Mouse (Mus musculus) stomach, embryonic 14.5 days (tissue): Measurements from ENCODE around the gene Usp51. TPM values are rescaled to one million over a fixed set of nuclear protein-coding genes. Genes with fewer than 3 reads are reported as not detected.
"Not testable (repeated sequence)": the region's sequence is repeated elsewhere in the genome, so short reads cannot be mapped to it uniquely, and the experiment has no call there.

Experiments
- ATAC-seq: fragments of 200-750 bp; cut with Nextera tagmentation; 2 replicates; pipeline ENCODE4 v1.8.0; 2017; ENCODE audit warnings: low read depth, moderate TSS enrichment; ENCODE audit not compliant: insufficient number of reproducible peaks, insufficient read depth, low FRiP score
- H3K27ac ChIP-seq: fragments of 300-500 bp; sonication (generic); 2 replicates; pipeline ENCODE4 v1.5.1; 2014; ENCODE audit warnings: mild to moderate bottlenecking, low read length, moderate library complexity, mixed read lengths
- H3K27me3 ChIP-seq: fragments of 300-500 bp; sonication (generic); 2 replicates; pipeline ENCODE4 v1.6.1; 2014; ENCODE audit warnings: low read length, control low read depth, mixed read lengths; ENCODE audit not compliant: control insufficient read depth, insufficient read depth
- H3K36me3 ChIP-seq: fragments of 300-500 bp; sonication (generic); 2 replicates; pipeline ENCODE4 v1.6.1; 2014; ENCODE audit warnings: mild to moderate bottlenecking, control low read depth, low read length, moderate library complexity, mixed read lengths; ENCODE audit not compliant: control insufficient read depth, insufficient read depth
- H3K4me1 ChIP-seq: fragments of 300-500 bp; sonication (generic); 2 replicates; pipeline ENCODE4 v1.6.1; 2014; ENCODE audit warnings: low read length, control low read depth, mixed read lengths; ENCODE audit not compliant: control insufficient read depth, insufficient read depth
- H3K4me2 ChIP-seq: fragments of 300-500 bp; sonication (generic); replicated peaks from 2 replicates; pipeline ENCODE4 v1.6.1; 2014; ENCODE audit warnings: low read depth, low read length, control low read depth
- H3K4me3 ChIP-seq: fragments of 300-500 bp; sonication (generic); 2 replicates; pipeline ENCODE4 v1.5.1; 2014; ENCODE audit warnings: low read depth, low read length, control low read depth
- H3K9ac ChIP-seq: fragments of 300-500 bp; sonication (generic); replicated peaks from 2 replicates; pipeline ENCODE4 v1.6.1; 2014; ENCODE audit warnings: low read depth, mild to moderate bottlenecking, control low read depth, low read length, moderate library complexity, mixed read lengths
- H3K9me3 ChIP-seq: fragments of 300-500 bp; sonication (generic); 2 replicates; pipeline ENCODE4 v1.6.1; 2016; ENCODE audit warnings: low read depth, low read length, control low read depth; ENCODE audit not compliant: control insufficient read depth
- WGBS: fragments of 180-500 bp; shearing (Covaris S2); extraction: QIAGEN DNeasy Blood & Tissue Kit; methylation state at CpG from one replicate; pipeline ENCODE4 v1.1.7; 2014; 5-methylcytosine and 5-hydroxymethylcytosine counted together
- polyA plus RNA-seq: library from polyadenylated mRNA; unstranded; fragments of >200 nt; fragmentation: Nextera tagmentation; extraction: Ambion mirVana; gene quantifications from 2 replicates; pipeline ENCODE4 v1.2.1, GENCODE M21; 2014

Usp51 gene
- polyA plus RNA-seq = 1.3 and 1.5 TPM in 2 replicates

DNA sequence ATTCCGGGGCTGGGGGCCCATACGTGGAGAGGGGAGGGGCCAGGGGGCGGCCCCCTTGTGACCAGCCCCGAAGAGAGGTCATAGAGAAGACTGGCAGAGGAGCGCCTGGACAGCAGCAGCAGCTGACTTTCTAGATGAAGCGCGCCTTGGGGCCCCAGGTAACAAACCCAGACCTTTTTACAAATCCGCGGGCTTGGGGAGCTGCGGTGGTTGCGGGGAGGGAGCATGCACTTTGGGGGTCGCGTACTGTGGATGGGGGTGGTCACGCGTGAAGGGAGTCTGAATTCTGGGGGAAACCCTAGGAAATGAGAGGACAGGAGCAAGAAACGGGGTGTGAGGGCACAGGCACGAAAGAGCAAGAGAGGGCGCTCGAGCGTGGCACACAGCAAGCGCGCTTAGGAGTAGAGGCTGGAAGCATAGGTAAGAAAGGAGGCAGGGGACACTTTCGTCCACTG lies at the start of gene Usp51:
TSS of gene Usp51 (plus strand) at position 83 of the 455 bp plus-strand sequence.
- Histone ChIP-seq H3K9me3 (no peaks in the 10 kb centered on the region), H3K4me2 (peak within 1 kb of the TSS; percentile 50), H3K36me3 (no peaks in the 10 kb centered on the region), H3K4me1 (no peaks in the 10 kb centered on the region), H3K9ac (peak within 1 kb of the TSS; percentile 38; the same call in 1 of the 2 replicates), H3K27ac (no peak within 1 kb of the TSS; the same call in 1 of the 2 replicates), H3K4me3 (peak within 1 kb of the TSS; percentile 48), H3K27me3 (no peaks in the 10 kb centered on the region)
- ATAC-seq = peak; percentile 70; the same call in 1 of the 2 replicates
- 16% methylated on average over 23 of the region's 23 CpGs for WGBS

GRCm38 (mm10) chrX:152969606-152970005 lies 36.7 kb upstream of the Usp51 start:
- Histone ChIP-seq H3K4me3 (no peak overlapping the region), H3K4me1 (no peaks in the 10 kb centered on the region), H3K27ac (no peak overlapping the region), H3K9me3 (no peaks in the 10 kb centered on the region), H3K36me3 (no peaks in the 10 kb centered on the region), H3K4me2 (no peak overlapping the region), H3K9ac (no peak overlapping the region), H3K27me3 (no peaks in the 10 kb centered on the region)
- no peak for ATAC-seq
- WGBS = 71% methylated on average over 6 of the region's 6 CpGs

- H3K4me2 ChIP-seq, H3K36me3 ChIP-seq, H3K27me3 ChIP-seq, H3K9ac ChIP-seq, H3K4me1 ChIP-seq, H3K9me3 ChIP-seq, H3K27ac ChIP-seq, H3K4me3 ChIP-seq: not testable (repeated sequence)
- ATAC-seq = peak; percentile 80; the same call in 1 of the 2 replicates
- WGBS = 31% methylated on average over 5 of the region's 19 CpGs
Measured at GRCm38 (mm10) chrX:152973476-152974203, 32.6 kb upstream of the Usp51 start.

GRCm38 (mm10) chrX:152974204-152974661 lies 32.0 kb upstream of the Usp51 start:
- H3K9me3 ChIP-seq = no peaks in the 10 kb centered on the region
- H3K9ac ChIP-seq = no peak overlapping the region
- H3K4me3 ChIP-seq = no peak overlapping the region
- H3K36me3 ChIP-seq = no peaks in the 10 kb centered on the region
- no peak overlapping the region for H3K27ac ChIP-seq
- ATAC-seq = peak; percentile 42; the same call in 1 of the 2 replicates
- WGBS = 17% methylated on average over 8 of the region's 10 CpGs
- no peaks in the 10 kb centered on the region for H3K27me3 ChIP-seq
- no peaks in the 10 kb centered on the region for H3K4me1 ChIP-seq
- no peak overlapping the region for H3K4me2 ChIP-seq

DNA sequence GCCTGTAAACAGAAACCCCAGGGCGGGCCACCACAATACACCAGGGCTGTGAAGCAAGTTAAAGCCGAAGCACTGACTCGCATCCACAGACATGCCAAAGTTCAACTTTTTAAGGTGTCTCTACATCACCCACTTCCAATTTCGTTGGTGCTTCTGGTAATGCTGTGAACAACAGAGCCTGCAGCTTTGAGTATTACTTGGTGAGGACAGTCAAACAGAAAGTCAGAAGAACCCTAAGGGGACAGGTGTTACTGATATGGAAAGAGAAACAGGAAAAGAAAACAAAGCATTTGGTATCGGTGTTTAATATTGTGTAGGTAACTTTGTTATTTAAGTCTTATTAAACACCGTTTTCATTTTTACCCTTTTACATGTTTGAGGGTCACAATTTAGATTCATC lies 29.7 kb upstream of the Usp51 start:
- Histone ChIP-seq H3K36me3 (no peaks in the 10 kb centered on the region), H3K4me3 (no peak overlapping the region), H3K27me3 (no peaks in the 10 kb centered on the region), H3K9me3 (no peaks in the 10 kb centered on the region), H3K27ac (no peak overlapping the region), H3K9ac (no peak overlapping the region), H3K4me1 (no peaks in the 10 kb centered on the region), H3K4me2 (no peak overlapping the region)
- 92% methylated on average over 6 of the region's 6 CpGs for whole genome bisulfite sequencing
- no peak for ATAC-seq

GRCm38 (mm10) chrX:152985009-152985408 lies 21.3 kb upstream of the Usp51 start:
- 59% methylated on average over 2 of the region's 2 CpGs for WGBS
- Histone ChIP-seq H3K27me3 (no peaks in the 10 kb centered on the region), H3K9me3 (no peaks in the 10 kb centered on the region), H3K4me2 (no peak overlapping the region), H3K9ac (no peak overlapping the region), H3K36me3 (no peaks in the 10 kb centered on the region), H3K4me1 (no peaks in the 10 kb centered on the region), H3K27ac (no peak overlapping the region), H3K4me3 (no peak overlapping the region)
- no peak for ATAC-seq

DNA sequence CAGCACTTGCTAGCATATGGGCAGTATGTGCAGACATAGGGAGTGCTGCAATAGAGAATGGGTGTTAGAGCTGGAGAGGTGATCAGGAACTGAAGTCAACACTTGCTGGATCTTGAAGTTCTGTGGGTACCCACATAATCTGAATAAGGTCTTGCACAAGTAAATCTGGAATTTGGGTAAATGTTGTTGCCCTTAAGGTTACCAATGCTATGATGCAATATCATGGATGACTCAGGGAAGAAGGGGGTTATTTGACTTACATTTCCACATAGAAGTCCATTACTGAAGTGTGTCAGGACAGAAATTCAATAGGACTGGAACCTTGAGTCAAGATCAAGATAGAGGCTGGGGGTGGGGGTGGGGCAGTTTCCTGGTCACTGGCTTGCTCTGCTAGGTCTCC lies 16.4 kb upstream of the Usp51 start:
- H3K9ac ChIP-seq, H3K27ac ChIP-seq, H3K4me2 ChIP-seq, H3K4me1 ChIP-seq, H3K4me3 ChIP-seq, H3K9me3 ChIP-seq, ATAC-seq, H3K36me3 ChIP-seq, H3K27me3 ChIP-seq: not testable (repeated sequence)

DNA sequence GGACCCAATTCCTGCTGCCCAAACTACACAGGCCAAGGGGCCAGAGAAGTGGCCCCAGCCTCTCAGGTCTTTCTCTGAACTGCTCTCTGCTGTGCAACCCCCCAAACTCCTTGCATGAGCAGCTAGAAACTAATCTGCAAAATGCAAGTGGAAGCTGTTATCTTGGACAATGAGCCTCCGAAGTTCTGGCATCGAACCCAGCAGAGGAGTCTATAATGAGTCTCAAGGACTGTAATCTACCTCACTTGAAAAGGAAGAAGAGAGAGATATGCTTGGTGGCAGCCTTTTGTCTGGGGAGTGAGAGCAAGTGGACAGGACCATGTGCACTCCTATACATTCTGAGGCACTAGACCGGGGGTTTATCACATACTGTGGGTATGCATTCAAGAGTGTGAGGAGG lies 10.2 kb upstream of the Usp51 start:
- not testable (repeated sequence) for H3K27me3 ChIP-seq, H3K9ac ChIP-seq, H3K4me2 ChIP-seq, H3K36me3 ChIP-seq, H3K4me1 ChIP-seq, H3K9me3 ChIP-seq, H3K4me3 ChIP-seq, ATAC-seq, H3K27ac ChIP-seq
- WGBS = no CpG with 5 or more reads among the region's 3 CpGs
